Mouse (Mus musculus) adrenal gland, adult 2 months (tissue): ENCODE data around the gene Cacng7. TPM values are rescaled to one million over a fixed set of nuclear protein-coding genes. Genes with fewer than 3 reads are reported as not detected.

Experiments
- DNase-seq: peaks from one replicate; pipeline ENCODE4 v3.0.0; 2021
- polyA plus RNA-seq: library from polyadenylated mRNA; depleted of rRNA; stranded (reverse); fragments of >200 nt; gene quantifications from 2 replicates; pipeline ENCODE4 v1.2.3, GENCODE M21; 2012
- total RNA-seq, 2 experiments: library from RNA; stranded (reverse); gene quantifications; 2 replicates each; pipeline ENCODE4 v1.2.3; 2021

The Cacng7 gene
- total and polyA plus RNA-seq, 3 experiments: 9.1 to 14.2 (median 11.4) TPM

DNA sequence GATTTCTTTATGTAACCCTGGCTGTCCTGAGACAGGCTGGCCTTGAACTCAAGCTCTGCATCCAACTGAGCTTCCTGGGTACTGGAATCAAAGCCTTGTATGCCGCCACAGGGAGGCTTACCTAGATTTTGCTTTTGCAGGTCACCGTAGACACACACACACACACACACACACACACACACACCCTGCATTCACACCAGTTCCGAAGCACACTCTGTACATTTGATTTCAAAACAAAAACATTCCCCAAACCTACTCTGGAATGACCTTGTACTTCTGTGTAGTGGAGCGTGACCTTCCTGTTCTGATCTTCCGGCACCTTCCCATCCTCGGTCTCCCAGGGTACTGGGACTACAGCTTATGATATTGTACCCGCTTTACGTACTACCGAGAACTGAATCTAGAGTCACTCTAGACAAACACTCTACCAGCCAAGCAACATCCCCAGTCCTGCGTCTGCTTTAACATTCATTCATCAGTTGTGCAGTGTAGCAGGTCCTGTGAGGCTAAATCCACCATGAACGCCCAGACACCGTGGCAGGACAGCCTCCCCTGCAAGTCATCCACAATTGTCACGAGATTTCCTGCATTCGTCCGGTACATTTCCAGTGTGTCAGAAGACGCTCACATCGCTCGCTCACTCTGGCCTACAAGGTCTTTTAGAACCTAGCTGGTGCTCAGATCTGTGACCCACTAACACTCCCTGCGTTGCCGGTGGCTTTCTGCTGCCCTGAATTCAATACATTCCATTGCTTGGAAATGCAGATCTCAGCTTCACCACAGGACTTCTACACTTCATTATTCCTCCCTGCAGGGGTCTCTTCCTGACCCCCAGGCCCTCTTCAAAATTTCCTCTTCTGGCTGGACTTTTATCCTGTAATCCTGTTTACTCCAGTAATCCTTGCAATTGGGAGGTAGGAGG is 14.9 kb downstream of the Cacng7 start:
- peak; percentile 26 for DNase-seq

DNA sequence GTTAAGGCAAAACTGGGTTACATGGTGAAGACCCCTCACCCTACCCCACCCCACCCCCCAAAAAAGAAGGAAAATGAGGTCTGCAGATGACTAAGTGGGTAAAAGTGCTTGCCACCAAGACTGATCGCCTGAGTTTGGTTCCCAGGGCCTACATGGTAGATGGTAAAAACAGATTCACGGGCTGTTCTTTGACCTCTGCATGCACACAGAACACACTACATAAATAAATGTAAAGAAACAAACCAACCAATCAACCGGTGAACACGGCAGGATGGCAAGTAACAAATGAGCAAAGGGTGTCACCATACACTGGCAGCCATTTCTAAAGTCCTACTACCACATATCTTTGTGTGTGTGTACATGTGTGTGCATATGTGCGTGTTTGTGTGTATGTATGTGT is 15.6 kb downstream of the Cacng7 start:
- no peak for DNase-seq

DNA sequence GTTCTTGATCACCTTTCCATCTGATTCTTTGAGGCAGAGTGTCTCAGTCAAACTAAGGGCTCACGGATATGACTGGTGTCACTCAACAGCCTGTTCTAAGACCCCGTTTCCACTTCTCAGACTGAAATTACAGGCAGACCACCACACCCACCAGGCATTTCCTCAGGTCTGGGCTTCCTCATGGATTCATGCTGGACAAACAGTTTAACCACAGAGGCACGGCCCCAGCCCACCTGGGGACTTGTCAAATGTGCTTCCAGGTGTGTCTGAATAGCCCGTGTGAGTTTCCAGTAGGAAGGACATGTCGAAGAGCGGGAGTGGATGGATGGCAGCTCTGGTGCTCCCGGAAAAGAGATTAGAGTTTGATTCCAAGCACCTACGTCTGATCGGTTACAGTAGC is 17.0 kb downstream of the Cacng7 start:
- DNase-seq: no peak

DNA sequence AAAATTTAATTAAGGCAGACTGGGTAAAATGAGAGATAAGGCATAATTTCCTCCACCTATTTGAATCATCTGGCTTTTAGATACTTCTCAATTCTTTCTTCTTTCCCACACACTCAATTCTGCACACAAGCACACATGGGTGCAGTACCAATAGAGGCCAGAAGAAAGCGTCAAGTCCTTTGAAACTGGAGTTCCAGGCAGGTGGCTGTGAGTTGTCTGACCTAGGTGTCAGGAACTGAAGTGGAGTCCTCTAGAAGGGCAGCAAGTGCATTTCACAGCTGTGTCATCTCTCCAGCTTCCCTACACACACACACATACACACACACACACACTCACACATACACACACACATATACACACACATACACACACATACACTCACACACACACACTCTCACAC is 18.8 kb downstream of the Cacng7 start:
- no peak for DNase-seq

DNA sequence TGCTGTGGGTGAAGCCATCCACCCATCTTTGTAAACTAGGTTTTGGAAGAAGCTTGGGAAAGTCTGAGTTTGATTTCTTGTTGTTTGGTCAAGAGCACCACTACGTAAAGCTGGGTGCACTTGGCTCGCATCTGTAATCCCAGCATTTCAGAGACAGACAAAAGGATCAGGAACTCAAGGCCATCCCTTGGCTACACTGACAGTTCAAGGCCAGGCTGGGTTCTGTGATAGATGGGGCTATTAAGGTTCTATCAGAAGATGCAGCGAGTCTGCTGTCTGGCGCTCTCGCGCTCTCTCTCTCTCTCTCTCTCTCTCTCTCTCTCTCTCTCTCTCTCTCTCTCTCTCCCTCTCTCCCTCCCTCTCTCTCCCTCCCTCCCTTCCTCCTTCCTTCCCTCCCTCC is 22.1 kb downstream of the Cacng7 start:
- peak; percentile 39 for DNase-seq

DNA sequence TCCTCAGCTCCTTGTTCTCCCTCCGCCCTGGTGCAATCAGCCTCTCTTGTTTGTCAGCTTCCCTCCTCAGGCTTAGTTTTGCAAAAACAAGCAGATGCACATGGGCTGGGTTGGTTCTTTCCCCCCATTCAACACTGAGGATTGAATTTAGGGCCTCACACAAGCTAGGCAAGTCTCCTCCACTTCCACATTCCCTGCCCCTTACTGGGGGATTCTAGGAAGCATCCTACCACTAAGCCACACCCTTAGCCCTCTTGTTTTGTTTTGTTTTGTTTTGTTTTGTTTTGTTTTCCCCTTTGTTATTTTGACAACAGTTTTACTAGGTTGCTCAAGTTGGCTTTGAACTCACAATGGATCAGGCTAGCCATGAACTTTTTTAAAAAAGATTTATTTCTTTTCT is 27.9 kb downstream of the Cacng7 start:
- DNase-seq: no peak

DNA sequence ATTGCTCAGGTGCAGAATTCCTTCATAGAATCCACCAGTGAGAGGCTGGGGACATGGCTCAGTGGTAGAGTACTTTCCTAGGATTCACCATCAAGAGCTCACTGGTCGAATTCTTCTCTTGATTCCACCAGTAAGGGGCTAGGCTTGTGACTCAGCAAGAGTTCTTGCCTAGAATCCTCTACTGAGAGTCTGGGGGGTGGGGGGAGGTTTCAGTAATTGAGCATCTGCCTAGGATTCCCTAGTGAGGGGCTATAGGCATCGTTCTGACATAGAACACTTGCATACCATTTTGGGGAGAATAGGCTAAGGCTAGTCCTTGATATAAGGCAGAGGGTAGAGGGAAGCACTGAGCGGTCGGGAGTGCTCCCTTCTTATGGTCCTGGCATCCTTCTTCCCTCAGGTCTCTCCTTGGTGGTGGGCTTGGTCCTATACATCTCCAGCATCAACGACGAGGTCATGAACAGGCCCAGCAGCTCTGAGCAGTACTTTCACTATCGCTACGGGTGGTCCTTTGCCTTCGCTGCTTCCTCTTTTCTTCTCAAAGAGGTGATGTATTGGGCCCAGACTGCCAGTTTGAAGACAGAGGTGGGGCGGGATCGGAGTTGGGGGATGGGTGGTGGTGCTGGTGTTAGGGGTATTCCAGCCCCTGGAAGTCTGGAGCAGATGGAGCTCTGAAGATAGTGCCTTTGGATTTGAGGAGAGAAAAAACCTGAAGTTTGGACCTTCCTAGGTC is 33.0 kb downstream of the Cacng7 start:
- DNase-seq: no peak

DNA sequence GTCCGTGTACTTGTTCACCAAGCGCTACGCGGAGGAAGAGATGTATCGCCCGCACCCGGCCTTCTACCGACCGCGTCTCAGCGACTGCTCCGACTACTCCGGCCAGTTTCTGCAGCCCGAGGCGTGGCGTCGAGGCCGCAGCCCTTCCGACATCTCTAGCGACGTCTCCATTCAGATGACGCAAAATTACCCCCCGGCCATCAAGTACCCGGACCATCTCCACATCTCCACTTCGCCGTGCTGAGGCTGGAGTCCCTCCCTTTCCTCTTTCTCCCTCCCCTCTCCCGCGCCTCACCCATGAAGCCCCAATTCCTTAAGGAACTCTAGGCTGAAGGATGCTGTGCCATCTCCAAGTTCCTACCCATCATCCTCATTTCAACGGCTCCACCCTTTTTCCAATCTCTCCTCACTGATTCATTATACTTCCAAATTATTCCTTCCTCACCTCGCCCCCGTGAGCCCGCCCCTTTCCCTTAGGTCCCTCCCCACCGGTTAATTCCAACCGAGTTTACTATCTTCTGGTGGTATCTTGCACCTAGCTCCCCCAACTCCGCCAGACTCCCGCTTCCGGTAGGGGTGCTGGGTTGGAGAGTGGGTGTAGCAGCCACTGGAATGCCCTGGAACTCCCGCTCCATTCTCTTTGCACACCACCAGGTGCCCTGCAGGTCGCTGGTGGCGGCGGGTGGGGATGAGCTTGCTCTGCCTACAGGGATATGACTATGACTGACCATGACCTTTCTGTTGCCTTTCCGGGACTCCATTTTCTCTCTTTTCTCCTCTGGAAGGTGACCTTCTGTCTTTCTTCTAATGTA is 34.2 kb downstream of the Cacng7 start:
- DNase-seq: no peak

DNA sequence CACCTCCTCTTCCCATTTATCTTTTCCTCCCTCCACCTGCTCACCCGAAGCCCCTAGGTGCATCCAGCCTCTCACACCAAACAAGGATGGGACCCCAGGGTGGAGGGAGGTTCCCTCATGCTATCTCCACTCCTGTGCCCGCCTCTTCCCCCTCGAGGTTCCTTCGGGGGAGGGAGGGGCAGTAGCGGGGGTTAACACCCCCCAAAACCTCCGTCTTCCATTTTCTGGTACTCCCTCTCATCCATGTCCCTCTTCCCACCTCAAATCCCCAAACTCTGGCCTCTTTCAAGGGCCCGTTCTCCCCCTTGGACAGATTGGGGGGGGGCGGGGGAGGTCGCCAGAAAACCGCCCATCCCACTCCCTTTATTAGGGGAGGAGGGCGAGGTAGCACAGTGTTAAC is 34.8 kb downstream of the Cacng7 start:
- no peak for DNase-seq

DNA sequence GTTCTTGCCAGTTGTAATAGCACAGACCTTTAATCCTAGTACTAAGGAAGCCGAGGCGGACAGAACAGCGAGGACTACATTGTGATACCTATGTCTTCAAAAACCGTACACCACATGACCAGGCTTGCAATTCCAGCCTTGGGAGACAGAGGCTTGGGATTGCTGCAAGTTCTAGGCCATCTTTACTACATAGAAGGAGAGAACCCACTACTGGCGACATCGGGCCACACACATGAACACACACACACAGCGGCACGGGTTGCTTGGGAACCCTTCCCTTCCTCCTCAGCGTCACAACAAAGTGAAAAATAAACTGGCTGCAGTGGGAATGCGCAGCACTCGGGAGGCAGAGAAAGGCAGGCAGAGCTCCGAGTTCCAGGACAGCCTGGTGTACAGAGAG is 35.6 kb downstream of the Cacng7 start:
- DNase-seq: no peak

DNA sequence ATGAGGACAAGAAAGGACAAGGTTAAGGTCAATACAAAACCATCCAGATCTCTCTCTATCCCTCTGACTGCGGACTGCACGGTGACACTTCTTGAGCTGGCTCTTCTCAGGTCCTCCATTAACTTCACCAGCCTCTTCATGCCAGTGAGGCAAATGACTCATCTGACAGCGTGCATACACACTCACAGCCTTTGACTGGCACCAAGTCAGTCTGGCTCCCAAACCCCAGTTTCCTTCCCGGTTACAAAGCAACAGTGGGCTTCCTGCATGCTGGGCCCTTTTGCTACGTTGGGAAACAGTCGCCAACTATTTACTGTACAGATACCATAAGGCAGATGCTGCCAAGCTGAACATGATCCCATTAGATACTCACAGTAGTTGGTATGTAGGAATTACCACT is 36.4 kb downstream of the Cacng7 start:
- DNase-seq: no peak

DNA sequence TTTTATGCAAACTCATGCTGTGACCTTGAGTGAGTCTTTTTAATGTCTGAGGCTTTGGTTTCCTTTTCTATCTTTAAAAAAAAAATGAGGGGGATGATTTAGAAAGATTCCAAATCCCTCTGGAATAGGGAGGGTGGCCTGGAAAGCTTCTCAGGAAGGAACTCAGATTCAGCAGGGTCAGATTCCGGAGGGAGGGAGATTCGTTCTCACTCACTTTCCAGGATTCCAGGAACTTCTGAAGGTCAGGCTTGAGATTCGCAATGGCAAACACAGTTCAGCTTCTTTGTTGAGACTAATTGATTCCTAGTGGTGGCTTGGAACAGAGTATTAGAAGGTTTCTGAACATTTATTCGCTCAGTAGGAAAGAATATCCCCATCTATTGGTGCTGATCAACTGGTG is 37.7 kb downstream of the Cacng7 start:
- no peak for DNase-seq

DNA sequence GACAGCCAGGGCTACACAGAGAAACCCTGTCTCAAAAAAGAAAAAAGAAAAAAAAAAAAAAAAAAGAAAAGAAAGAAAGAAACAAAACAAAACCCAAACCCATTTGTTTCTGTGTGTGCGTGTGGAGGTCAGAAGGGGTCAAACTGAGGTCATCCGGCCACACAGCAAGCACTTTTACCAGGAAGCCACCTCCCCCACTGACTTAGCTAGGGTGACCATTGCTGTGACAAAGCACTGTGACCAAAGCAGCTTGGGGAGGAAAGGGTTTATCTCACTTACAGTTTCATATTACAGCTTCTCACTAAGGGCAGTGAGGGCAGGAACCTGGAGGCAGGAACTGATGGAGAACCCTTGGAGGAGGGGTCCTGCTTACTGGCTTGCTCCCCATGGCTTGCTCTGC is 39.6 kb downstream of the Cacng7 start:
- DNase-seq: no peak

DNA sequence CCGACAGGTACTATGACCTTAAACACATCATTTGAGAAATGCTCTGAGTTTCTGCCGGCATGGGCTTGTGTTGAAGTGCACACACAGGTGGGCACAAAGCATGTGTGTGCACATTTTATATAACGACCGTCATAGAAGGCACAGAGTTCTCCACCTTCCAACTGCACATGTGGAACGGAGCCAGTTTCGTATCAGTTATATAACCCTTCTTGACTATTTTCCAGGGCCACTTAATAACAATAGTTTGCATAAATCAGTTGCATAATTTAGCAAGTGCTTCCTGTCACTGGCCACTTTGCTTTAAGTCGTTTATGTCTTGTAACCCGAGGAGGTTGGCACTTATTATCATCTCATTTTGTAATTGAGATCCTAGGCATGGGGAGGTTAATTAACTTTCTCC is 41.0 kb downstream of the Cacng7 start:
- no peak for DNase-seq

DNA sequence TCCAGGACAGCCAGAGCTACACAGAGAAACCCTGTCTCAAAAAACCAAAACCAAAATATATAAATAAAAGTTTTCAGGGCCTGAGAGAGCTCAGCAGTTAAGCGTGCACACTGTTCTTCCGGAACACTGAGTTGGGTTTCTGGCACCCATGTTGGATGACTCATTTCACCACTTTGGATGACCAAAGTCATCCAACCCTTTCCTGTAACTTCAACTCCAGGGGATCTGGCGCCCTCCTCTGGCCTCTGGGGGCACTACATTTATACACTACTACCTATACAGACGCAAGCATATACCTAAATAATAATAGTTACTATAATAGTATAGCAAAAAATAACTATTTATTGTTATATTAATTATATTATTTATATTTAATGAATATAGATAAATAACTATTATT is 44.1 kb downstream of the Cacng7 start:
- peak; percentile 81 for DNase-seq

DNA sequence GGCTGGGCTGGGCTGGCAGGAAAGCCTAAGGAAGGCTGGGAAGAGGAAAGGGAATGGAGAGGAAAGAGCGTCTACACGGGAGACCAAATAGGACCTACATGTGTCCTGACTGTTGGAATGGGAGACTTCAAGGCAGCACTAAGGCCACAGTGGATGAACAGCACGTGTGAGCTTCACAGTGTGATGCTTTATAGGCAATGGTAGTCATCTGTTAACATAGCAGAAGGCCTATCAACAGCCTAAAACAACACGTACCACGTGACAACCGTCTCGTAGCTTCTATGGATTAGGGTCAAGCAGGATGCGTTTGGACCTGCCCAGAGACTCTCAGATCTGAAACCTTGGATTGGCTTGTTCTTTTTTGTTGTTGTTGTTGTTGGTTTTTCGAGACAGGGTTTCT is 49.4 kb downstream of the Cacng7 start:
- no peak for DNase-seq

DNA sequence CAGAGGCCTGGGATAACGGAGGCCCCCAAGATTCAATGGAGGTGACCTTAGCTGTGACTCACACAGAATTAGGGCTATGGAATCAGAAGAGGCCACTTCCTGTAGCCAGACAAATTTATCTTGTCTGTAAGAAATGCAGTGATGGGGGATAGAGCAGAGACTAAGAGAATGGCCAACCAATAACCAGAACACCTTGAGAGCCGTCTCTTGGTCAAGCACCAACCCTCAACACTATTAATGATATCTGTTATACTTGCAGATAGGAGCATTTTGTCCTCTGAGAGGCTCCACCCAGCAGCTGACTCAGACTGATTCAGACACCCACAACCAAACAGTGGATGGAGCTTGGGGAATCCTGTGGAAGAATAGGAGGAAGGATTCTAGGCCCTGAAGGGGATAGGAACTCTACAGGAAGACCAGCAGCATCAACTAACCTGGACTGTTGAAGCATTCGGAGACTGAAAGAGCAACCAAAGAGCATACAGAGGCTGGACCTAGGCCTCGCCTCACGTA is 52.1 kb downstream of the Cacng7 start:
- peak; percentile 42 for DNase-seq

DNA sequence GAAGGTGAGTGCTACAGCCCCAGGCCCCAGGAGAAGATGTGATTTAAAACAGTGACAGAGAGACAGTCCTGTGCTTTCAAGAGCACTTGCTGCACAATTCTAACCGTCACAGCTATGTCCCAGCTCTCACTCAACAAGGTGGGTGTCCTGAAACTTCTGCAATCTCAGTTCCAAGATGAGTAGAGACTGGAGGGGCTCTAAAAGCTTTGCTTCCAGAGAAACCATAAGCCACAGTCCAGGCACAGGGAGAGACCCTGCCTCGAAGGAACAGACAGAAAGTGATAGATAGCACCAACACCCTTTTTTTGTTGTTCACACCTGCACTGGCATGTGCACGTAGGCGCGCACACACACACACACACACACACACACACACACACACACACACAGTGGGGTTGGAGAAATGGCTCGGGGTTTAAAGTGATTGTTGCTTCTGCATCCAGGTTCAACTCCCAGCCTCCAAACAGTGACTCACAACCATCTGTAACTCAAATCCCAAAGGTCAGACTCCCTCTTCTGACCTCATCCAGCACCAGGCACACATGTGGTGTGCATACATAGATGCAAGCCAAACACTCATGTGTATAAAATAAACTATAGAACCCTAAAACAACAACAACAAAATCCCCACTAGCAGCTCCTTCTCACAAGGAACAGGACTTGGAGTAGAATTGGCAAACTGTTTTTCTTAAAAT is 53.4 kb downstream of the Cacng7 start:
- no peak for DNase-seq

DNA sequence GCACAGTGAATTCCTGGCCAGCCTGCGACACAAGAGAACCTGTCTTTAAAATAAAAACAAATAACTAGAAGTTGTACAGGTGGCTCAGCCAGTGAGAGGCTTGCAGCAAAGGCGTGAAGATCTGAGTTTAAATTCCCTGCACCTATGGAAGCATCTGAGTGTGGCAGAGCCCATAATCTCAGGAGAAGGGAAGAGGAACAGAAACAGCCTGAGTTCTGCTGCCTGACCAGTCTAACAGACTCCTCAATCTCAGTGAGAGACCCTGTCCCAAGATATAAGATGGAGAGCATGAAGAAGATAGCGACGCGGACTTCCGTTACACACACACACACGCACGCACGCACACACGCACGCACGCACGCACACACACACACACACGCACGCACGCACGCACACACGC is 55.0 kb downstream of the Cacng7 start:
- no peak for DNase-seq

DNA sequence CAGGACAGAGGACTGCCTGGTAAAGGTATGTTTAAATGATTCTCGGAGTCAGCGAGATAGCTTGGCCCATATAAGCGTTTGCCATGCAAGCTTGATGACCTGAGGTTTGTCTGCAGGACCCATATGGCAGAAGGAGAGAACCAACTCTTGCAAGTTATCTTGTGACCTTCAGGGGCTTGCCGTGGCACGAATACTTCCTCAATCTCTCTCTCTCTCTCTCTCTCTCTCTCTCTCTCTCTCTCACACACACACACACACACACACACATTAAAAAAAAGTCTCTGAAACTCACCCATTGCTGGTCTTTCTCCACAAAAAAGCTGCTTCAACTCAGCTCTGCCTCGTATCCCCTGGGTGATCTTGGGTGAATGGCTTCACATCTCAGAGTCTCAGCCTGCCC is 56.1 kb downstream of the Cacng7 start:
- no peak for DNase-seq
